Comparison of ENCODE assay signal across 30 mouse cellular contexts in the genomic region with DNA sequence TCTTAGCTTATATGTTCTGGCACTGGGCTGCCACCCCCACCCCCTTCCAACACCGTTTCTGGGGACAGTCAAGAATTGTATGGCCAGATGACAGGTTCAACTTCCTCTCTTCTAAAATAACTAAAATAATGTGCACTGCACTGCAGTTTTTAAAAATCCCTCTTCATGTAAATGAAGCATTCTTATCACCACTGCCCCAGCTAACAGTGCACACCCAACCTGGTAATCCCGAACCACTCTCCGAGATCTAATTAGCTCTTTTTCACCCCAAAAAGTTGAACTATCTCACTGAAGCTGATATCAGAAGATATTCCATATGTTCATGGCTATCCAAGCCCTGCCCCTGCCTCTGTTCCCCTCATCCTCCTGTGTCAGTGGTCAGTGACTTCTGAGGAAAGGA.
"Had no signal": no experiment of that assay in that cellular context is flagged by ENCODE, and none has a peak within 500 bp of the region (broad histone marks: within the 10 kb centered on the region; RNA-seq: fewer than 3 reads in every experiment).

No protein-coding gene starts in this region.

- H3K27ac ChIP-seq: heart, embryonic 10.5 days; heart, embryonic 13.5 days; heart, embryonic 15.5 days; hindbrain, embryonic 10.5 days; hindbrain, embryonic 12.5 days; hindbrain, embryonic 13.5 days; hindbrain, embryonic 14.5 days; hindbrain, embryonic 15.5 days; hindbrain, postnatal 0 days; intestine, embryonic 15.5 days; kidney, embryonic 15.5 days; kidney, postnatal 0 days; layer of hippocampus, adult 2 months; left cerebral cortex, adult 2 months had no signal

- H3K9ac ChIP-seq: heart, embryonic 12.5 days; heart, embryonic 13.5 days; heart, embryonic 15.5 days; hindbrain, embryonic 12.5 days; hindbrain, embryonic 13.5 days; hindbrain, embryonic 14.5 days; hindbrain, embryonic 15.5 days; intestine, embryonic 15.5 days; kidney, embryonic 15.5 days had no signal

- H3K36me3 ChIP-seq: heart, embryonic 10.5 days; heart, embryonic 12.5 days; heart, embryonic 13.5 days; heart, embryonic 15.5 days; hindbrain, embryonic 10.5 days; hindbrain, embryonic 12.5 days; hindbrain, embryonic 13.5 days; hindbrain, embryonic 15.5 days; intestine, embryonic 15.5 days; kidney, embryonic 15.5 days had no signal

- H3K9me3 ChIP-seq: heart, embryonic 10.5 days; heart, embryonic 12.5 days; heart, embryonic 13.5 days; heart, embryonic 15.5 days; hindbrain, embryonic 10.5 days; hindbrain, embryonic 12.5 days; hindbrain, embryonic 13.5 days; hindbrain, embryonic 15.5 days; intestine, embryonic 15.5 days; kidney, embryonic 15.5 days had no signal

- H3K4me3 ChIP-seq: heart, embryonic 10.5 days; heart, embryonic 12.5 days; heart, embryonic 13.5 days; heart, embryonic 15.5 days; hindbrain, embryonic 10.5 days; hindbrain, embryonic 12.5 days; hindbrain, embryonic 13.5 days; hindbrain, embryonic 15.5 days; intestine, embryonic 15.5 days; kidney, embryonic 15.5 days; layer of hippocampus, adult 2 months; left cerebral cortex, adult 2 months had no signal

- DNase-seq: heart, postnatal 10 days; heart, postnatal 14 days; heart, postnatal 36 days; heart, postnatal 4 days; kidney, adult 11 months; kidney, adult 18-20 months; kidney, adult 2 months; kidney, adult 8-10 months; kidney, postnatal 10 days; kidney, postnatal 14 days; kidney, postnatal 25 days; kidney, postnatal 36 days; kidney, postnatal 4 days; layer of hippocampus, adult 9-11 months; layer of hippocampus, postnatal 36 days had no signal

- H3K27me3 ChIP-seq: heart, embryonic 12.5 days; heart, embryonic 13.5 days; heart, embryonic 15.5 days; hindbrain, embryonic 12.5 days; hindbrain, embryonic 13.5 days; hindbrain, embryonic 15.5 days; intestine, embryonic 15.5 days; kidney, embryonic 15.5 days had no signal

- H3K4me1 ChIP-seq: heart, embryonic 10.5 days; heart, embryonic 12.5 days; heart, embryonic 13.5 days; heart, embryonic 15.5 days; hindbrain, embryonic 10.5 days; hindbrain, embryonic 12.5 days; hindbrain, embryonic 13.5 days; hindbrain, embryonic 15.5 days; intestine, embryonic 15.5 days; kidney, embryonic 15.5 days had no signal
